Mouse (Mus musculus): ENCODE data around the gene Trim41. TPM values are rescaled to one million over a fixed set of nuclear protein-coding genes. Genes with fewer than 3 reads are reported as not detected.
"Not testable (repeated sequence)": the region's sequence is repeated elsewhere in the genome, so short reads cannot be mapped to it uniquely, and the experiment has no call there.

Gene Trim41
- total RNA-seq, 2 experiments from 2014 or later = 27.9 to 30.1 TPM

DNA sequence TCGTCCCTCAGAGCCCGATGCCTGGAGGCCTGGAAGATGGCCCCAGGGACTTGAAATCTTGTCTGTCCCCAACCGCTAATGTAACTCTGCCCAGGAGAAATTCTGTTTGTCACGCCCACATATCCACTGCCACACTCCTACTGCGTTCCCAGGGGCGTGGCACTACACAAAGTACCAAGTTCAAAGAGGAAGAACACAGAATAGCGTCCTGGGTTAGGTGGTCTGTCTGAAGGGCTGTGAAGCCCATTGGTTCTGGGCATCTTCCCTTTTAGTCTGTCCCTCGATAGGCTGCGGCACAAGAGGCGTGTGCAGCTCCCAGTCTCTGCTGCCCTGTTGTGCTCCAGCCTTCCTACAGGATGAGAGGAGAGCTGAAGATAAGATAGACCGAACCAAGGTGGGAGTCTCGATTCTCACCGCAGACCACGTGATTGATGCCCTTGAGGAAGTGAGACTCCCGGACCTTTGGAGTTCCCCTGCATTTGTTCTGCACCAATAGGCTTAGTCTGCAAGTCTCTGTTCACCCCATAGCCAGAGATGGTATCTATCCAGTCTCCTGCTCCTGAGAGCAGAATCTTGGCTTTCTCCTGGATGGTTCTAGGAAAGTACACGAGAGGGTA lies 21.1 kb upstream of the Trim41 start:
- no peak for DNase-seq
- intact Hi-C loops (cut with DNase I) = no loop called here

DNA sequence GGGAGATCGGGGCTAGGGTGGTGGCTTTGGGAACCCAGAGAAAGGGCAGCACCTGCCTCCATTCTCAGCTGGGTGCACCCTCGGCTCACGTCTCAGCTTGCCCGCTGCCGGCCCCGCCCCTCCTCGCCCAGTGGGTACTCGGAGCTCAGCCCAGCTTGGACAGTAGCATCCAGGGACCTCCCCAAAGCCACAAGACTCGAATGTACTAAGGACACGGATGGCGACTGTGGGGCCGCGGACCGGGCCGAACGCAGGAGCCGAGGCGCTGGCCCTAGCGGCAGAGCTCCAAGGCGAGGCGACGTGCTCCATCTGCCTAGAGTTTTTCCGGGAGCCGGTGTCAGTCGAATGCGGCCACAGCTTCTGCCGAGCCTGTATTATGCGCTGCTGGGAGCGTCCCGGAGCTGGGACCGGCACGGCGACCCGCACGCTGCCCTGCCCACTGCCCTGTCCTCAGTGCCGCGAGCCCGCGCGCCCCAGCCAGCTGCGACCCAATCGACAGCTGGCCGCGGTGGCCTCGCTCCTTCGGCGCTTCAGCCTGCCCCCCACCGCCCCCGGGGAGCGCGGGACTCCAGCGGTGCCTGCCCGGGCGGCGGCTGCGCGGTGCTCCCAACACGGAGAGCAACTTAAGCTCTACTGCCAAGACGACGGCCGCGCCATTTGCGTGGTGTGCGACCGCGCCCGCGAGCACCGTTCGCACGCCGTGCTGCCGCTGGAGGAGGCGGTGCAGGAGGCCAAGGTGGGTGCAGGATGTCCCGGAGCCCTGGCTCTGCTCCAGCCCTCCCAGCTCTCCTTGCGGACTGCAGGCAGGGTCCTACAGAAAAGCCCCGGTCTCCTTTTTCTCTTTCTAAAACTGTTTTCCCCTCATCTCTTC lies 20.4 kb upstream of the Trim41 start:
- intact Hi-C loops (cut with DNase I) = no loop called here
- DNase-seq = peak; percentile 75 to 76

GRCm38 (mm10) chr11:48836990-48837309 lies 19.8 kb upstream of the Trim41 start:
- DNase-seq = peak in 1 of 2 experiments; percentile 72
- intact Hi-C loops (cut with DNase I) = no loop called here

DNA sequence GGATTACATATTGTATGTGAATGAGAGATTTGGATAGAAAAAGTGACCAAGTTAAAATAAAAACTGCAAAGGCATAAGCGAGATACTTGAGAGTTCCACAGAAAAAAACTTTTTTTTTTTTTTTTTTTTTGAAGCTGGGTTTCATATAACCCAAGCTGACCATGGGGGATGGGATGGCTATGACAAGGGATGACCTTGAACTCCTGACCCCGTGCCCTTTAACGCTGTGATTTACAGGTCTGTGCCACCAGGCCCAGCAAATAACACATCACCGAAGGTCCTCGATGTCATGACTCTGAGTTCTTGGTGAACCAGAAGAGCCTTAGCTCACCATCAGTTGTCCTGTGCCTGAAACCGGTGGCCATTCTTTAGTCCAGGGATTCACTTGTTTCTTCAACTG lies 18.8 kb upstream of the Trim41 start:
- intact Hi-C loops (cut with DNase I) = no loop called here
- DNase-seq = no peak

GRCm38 (mm10) chr11:48833731-48834639 lies 16.8 kb upstream of the Trim41 start:
- intact Hi-C loops (cut with DNase I) = loop anchor here (1.0 kb wide), 2 partner anchors 16 to 22 kb away; no protein-coding TSS in a partner anchor

DNA sequence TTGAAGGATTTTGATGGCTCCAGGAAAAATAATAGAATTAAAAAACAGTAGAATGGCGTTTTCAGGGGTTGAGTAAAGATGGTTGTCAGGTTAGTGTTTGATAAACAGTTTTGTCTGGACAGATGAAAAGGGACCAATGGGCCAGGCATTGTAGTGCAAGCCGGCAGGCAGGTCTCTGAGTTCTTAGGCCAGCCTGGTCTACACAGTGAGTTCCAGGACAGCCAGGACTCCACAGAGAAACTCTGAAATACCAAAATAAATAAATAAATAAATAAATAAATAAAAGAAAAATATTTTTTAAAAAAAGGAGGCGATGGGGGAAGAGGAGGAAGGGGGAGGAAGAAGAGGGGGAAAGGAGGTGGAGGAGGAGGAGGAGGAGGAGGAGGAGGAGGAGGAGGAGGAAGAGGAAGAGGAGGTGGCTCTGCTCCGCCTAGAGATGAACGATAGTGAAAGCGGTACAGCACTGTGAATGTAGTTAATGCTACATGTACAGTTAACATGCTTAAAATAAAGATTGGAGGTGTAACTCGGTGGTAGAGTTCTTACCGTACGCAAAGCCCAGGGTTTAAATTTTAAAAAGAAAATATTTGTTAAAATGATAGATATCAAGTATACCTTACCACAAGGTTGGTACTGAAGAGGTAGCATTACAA lies 16.1 kb upstream of the Trim41 start:
- no peak for DNase-seq
- intact Hi-C loops (cut with DNase I) = loop anchor here (1.0 kb wide), 1 partner anchor 15 kb away; no protein-coding TSS in a partner anchor

More at GRCm38 (mm10) chr11:48833731-48834639, 16.8 kb upstream of the Trim41 start:
- peak; percentile 93 to 94 for DNase-seq

GRCm38 (mm10) chr11:48831273-48831672 lies 14.1 kb upstream of the Trim41 start:
- intact Hi-C loops (cut with DNase I) = no loop called here
- DNase-seq = no peak

DNA sequence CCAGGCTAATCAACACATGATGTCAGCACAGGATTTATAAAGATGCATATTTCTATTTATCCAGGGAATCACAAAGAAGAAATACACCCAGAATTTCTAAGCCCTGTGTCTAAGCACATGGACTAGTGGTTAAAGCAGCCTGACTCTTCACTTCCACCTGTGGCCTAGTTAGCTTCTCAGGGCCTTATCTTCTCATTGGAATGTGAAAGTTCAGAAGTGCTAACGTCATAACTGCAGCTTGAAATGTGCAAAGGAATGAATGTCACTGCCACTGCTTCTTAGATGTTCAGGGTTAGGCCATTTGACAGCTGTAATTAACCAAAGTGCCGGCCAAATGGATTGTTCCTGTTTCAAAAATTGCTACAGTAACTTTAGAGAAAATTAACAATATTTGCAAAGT lies 13.1 kb upstream of the Trim41 start:
- intact Hi-C loops (cut with DNase I) = no loop called here
- DNase-seq = no peak

- no peak for DNase-seq
- intact Hi-C loops (cut with DNase I) = no loop called here
These were observed 10.8 kb upstream of the Trim41 start for GRCm38 (mm10) chr11:48827926-48828325.

DNA sequence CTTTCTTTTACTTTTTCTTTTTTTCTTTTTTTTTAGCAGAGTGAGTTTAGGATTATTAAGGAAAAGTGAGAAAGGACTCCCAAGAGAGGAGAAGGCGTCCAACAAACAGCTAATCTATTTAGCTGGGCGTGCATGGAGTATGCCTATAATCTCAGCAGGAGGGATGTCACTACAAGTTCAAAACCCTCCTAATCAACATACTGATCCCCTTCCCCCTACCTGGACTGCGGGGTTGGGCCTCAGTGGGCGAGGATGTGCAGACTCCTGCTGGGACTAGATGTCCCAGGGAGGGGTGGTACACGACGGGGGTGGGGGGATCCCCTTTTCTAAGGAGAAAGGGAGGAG lies 9.6 kb upstream of the Trim41 start:
- intact Hi-C loops (cut with DNase I) = no loop called here
- no peak for DNase-seq

GRCm38 (mm10) chr11:48825979-48826751 lies 9.0 kb upstream of the Trim41 start, which contains the start of the genes Trim7 and Gm12184:
Gene Trim7, plus strand, starts transcription at chr11:48826140.
Gene Gm12184, minus strand, starts transcription at chr11:48826655.
- intact Hi-C loops (cut with DNase I) = not testable (repeated sequence)
- peak; percentile 37 to 40 for DNase-seq

DNA sequence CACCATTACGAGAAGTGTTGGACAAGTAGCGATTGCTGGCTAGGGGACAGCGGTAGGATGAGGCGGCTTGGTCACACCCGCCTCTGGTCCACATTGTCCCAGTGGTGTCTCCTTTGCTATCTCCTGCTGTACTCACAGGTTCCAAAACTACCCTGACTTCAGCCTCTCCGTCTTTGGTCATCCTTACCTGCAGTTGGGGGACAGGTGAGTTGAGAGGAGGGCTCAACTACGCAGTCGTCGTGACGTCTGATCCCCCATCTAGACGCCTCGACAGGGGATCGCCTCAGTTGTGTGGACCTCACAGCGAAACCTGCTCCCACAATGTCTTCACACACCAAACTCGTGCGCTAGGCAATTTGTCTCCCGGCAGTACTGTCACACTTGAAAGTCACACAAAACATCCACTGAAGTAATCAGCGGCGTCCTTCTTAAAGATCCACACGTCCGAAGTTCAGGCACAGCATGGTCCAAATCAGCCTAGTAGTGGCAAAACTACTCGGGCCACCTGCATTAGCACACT lies 7.2 kb upstream of the Trim41 start:
- DNase-seq = no peak
- intact Hi-C loops (cut with DNase I) = no loop called here

GRCm38 (mm10) chr11:48823536-48823972 lies 6.4 kb upstream of the Trim41 start:
- intact Hi-C loops (cut with DNase I) = no loop called here

DNA sequence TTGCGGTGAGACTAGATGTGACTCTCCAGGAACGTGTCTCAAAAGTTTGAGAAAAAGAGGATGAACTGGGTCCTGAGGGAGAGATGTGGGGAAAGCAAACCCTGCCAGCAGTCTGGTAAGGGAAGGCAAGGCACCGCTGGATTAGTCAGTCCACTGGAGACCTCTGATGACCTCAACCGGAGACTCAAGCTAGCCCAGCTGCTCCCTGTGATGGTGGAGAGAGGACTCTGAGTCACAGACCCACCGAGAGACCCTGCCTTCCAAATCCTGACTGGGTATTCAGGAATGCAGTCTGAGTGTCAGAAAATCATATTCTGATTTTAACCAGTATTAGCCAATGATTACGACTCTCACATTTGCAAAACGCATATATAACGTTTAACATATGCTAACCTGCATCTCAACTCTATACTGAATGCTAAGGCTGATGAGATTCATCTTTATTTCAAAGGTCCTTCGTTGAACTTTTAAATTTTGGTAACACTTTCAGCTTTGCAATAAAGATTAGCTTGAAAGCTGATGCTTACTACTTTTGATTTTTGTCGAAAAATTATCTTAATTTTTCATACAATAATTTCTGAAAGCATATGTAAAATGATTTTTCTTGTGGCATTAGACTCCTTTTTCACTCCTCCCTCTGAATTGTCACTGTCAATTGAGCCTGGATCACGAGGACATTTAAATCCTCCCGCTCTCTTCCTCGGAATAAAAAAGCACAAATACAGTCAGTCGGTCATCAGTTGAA lies 5.8 kb upstream of the Trim41 start:
- no peak for DNase-seq
- intact Hi-C loops (cut with DNase I) = no loop called here

More at GRCm38 (mm10) chr11:48823536-48823972, 6.4 kb upstream of the Trim41 start:
- peak; percentile 58 to 68 for DNase-seq

GRCm38 (mm10) chr11:48821299-48821698 lies 4.1 kb upstream of the Trim41 start:
- intact Hi-C loops (cut with DNase I); DNase-seq: not testable (repeated sequence)

GRCm38 (mm10) chr11:48820308-48820674 lies 3.1 kb upstream of the Trim41 start:
- intact Hi-C loops (cut with DNase I) = no loop called here
- peak; percentile 49 to 50 for DNase-seq

DNA sequence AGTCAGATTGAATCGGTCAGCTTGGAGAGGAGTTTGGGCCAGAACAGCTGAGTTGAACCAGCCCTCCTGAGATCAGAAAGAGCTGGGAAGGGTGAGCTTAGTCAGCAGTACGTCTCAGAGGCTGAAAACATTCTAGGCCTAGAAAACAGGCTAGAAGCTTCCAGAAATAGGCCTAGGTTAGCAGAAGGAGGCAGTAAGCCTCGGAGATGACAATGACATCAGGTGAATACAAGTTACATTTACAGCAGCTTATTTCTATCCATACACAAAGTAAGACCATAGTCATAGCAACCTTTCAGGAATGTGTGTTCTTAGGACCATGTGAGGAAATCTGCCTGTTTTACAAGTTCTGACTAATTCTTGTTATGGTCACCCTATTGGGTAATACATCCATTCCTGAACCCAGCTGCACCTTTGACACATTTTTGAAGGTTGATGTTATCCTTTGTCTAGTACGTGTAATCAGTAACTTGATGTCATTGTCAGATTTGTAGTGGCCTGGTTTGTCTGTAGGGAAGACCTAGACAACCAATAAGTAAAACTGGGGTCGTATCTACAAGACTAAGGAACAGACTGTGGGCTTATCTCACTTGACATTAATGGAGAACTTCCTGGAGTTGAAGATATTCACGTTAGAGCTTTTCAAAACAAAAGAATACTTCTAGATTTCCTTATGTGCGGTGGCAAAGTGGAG lies 2.6 kb upstream of the Trim41 start:
- no peak for DNase-seq
- intact Hi-C loops (cut with DNase I) = no loop called here

DNA sequence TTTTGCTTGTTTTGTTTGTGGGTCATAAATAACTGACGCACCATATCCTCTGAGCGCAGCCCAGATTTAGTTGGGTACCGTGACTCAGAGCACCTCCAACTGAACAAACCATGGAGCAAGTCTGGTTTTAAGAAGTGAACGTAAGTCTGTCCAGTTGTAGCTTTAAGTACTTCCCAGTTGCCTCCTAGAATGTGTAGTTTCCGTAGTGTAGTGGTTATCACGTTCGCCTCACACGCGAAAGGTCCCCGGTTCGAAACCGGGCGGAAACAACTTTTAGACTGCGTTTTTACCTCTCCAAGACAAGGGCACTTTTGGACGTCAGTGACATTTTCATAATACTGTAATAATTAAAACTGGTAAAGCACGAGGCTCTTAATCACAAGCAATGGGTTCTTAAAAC lies 1.2 kb upstream of the Trim41 start:
- DNase-seq = peak; percentile 89 to 90
- intact Hi-C loops (cut with DNase I) = loop anchor here (1.0 kb wide), 2 partner anchors 15 to 38 kb away; no protein-coding TSS in a partner anchor
